Mouse (Mus musculus): Measurements from ENCODE around the gene Fubp1.
A peak's percentile ranks its signal among the peaks of the same experiment; 100 is the strongest.

Fubp1 gene

DNA sequence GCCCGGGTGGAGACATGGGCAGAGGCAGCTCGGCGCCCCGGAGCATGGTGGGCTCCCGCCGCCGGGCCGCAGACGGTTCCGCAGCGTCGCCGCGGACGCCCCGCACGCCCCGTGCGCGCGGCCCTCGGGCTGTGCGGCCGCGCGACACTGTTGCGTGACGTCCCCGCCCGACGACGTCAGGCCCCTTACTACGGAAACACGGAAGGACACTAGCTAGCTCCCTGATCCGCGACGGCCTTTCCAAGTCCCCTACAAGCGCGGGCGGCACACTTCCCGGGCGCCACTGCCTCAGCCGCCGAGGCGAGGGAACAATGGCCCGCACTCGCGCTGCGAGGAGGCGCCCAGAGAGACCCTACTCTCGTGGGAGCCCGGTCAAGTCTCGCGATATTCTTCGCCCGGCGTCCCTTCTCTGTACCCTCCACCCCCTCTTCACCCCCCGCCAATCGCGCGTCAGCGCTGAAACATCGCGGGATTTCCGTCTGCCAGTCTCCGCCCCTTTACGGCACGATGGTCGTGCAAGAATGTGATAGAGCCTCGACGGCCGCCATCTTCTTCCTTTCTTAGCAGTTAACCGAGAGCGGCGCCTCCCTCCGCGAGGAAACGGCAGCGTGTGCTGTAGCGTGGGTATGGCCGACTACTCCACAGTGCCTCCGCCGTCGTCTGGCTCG is at the start of gene Fubp1, which contains the start of gene Dnajb4:
TSS of gene Fubp1 (plus strand) at position 456 of the 668 bp plus-strand sequence.
TSS of gene Dnajb4 (minus strand) at position 336 of the 668 bp plus-strand sequence.
- DNase-seq, result peak; percentile 99

DNA sequence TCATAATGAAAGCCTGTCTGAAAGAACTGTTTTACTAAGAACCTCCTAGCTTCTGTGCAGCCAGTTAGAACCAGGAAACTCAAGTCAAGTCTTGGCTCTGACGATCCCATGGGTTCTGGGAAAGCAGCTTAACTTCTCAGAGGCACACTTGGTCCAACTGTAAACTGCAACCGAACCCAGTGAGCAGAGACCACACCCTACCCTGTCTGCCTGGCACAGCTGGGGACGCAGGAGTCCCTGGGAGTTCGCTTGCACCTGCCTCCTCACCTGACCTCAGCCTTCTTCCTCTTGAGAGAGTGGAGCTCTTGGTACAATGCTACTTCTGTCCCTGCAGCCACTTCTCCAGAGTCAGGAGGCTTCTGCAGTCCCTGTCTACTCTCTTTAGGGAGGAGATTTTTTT is 49.6 kb upstream of the Fubp1 start:
- DNase-seq, result no peak

DNA sequence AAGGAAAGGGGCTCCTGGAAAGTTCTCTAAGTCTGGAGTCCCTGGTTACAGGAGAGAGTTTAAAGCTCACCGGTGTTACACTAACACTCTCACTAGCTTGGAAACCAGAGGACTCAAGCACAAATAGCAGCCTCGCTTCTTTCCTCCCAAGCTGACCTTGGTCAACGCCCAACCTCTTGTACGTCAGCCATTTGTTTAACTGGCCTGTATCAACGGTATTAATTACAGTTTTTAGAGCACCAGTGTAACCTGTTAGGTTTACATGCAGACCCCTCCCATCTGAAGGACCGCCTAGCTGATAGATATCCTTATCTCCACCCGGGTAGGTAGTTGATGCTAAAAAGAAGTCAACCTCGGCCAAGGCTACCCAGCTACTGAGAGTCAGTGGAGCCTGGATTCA is 46.9 kb upstream of the Fubp1 start:
- DNase-seq, result no peak

DNA sequence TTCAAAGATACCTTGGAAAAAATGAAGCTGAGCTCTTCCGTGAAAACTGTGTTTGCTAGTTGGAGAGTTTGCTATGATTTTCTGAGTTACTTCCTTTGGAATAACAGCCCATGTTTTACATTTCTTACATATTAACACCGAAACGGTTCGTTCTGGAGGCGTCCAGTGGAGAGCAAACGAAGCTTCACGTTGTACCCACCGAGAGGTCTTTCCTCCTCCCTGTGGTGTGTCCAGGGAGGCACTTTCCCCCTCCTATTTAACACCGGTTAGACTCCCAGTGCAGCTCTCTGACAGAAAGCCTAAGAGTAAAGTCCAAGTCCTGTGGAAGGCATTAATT is 45.2 kb upstream of the Fubp1 start:
- DNase-seq, result no peak

DNA sequence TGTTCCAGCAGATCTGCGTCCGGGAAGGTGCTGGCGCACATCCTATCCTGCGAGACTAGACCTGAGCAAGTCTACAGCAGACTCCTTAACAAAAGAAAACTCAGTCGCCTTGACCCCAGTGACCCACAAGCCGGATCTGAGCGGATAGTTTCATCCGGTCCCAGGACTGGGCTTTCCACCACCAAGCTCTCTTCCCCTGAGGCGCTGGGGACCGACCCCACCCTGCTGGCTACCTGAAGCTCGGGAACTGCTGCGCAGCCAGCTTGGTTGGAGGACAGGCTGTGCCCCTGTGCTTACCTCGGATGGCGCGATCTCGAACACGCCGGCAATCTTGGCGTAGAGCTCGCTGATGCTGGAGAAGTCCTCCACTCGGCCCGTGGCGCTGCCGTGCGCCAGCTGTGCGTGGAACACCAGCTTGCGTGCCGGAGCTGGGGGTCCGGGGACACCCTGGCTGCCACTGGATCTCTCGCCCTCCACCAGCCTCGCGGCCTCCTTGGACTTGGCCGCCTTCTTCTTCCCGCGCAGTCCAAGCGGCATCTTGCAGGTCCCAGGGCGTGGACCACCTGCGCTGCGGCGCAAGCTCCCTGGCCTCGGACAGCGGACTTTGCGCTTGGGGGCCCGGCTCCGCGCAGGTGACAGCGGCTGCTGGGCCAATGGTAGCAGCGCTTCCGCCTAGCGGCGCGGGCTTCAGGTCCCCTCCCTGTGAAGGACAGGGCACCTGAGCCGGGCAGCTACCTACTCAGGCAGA is 44.7 kb upstream of the Fubp1 start:
- DNase-seq, result peak; percentile 82

DNA sequence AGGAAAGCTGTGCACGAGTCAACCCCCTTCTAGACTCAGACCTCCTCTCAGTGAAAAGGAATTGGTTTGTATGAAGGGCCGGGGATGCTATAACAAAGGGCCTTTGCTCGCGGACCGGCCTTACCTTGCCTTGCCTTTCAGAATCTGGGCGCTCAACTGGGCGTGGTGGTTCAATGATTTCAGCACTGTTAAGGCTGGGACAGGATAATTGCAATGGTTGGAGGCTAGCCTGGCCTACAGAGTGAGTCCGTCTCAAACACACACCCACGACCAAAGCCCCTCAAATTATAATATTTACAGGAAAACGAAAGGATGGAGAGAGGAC is 44.2 kb upstream of the Fubp1 start, which contains the start of gene Gipc2:
TSS of gene Gipc2 (minus strand) at position 132 of the 325 bp plus-strand sequence.
- DNase-seq, result no peak

DNA sequence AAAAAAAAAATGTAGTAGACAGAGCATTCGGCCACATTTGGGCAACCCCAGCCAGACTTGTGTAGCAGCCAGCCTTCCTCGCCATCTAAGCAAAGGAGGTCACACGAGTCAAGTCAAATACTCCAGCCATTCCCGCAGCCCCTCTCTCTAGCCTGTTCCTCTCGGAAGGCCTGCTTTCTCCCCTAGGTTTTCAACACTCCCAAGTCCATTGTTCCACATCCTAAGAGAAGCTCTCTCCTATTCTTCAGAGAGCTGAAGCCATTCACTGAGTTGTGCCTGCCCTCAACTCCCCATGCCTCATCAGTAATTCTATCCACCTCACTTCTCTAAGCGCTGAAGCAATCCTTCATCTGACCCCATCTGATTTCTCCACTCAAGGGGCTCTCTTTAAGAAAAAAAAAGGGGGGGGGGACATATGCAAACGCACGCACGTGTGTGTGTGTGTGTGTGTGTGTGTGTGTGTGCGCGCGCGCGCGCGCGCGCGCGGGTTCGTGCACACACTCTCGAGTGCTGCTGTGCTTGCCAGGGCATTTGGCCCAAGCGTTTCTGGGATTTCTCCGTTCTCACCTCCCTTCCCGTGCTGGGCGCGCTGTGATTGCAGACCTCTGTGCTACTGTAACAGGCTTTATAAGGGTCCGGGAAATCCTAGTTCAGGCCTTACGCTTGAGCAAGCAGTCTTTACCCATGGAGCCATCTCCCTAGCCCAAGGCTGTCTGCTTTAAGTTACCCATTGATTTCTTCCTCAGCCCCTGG is 43.3 kb upstream of the Fubp1 start:
- DNase-seq, result no peak

DNA sequence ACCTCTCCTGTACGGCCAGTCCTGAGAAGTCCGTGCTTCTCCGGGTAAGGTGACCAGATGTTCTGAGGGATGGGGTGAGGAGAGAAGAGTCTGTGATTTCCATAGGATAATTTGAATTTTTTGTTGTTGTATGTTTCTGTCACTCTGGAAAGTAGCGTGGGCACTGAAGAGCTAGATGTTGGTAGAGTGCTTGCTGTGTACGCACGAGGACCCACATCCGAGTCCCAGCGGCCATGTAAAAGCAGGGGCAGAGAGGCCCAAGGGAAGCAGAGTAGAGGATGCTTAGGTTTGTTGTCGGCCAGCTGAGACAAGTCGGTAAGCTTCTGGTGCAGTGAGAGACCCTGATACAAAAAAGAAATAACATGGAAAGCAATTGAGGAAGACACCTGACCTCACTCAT is 42.2 kb upstream of the Fubp1 start:
- no peak for DNase-seq

DNA sequence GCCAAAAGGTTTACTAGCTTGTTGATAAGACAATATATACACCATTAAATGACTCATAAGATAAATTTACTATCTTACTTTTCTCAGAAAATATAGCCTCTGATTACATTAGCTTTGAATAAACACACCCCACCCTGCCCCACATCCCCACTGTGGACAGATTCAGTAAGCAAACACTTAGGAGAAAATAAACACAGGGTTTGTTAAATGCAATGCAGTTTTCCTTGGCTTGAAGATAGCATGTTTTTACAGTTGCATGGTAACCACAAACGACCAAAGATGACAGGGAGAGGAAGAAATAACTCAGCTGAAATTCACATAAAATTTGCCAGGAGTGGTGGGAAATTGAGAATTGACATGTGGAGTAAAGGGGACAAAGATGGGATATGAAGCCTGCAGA is 39.8 kb upstream of the Fubp1 start:
- no peak for DNase-seq

DNA sequence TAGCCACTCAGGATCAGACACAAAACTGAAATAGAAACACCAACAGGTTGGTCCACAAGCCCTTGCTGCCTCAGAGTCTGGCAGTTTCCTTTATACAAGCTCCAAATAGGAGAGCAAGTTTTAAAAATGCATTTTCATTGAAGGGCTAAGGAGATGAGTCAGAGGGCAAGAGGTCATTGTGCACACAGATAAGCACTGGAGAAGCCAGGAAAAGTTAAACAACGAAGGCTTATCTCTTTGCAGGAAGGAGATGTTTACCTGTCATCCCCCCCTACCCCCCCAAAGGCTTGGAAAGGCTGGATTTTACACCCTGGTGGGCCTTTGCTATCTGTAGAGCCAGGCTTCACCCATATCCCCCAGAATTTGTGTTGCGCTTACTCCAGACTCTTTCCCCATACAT is 39.0 kb upstream of the Fubp1 start:
- no peak for DNase-seq

DNA sequence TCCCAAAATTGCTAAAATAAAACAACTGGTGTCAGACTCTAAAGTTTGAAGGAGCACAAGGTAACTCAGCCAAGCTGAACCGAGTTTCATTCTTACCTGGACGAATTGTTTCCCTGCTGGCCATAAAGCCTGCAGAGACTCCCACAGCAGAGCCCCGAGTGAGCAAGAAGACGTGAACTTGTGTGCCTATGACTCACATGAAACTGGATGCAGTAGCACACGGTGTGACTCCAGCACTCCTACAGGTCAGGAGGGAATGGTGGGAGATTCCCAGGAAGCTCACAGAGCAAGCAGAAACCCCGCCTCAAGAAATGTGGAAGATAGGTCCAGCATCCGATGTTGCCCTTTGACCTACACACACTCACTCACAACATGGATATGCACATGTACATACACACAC is 38.4 kb upstream of the Fubp1 start:
- no peak for DNase-seq

DNA sequence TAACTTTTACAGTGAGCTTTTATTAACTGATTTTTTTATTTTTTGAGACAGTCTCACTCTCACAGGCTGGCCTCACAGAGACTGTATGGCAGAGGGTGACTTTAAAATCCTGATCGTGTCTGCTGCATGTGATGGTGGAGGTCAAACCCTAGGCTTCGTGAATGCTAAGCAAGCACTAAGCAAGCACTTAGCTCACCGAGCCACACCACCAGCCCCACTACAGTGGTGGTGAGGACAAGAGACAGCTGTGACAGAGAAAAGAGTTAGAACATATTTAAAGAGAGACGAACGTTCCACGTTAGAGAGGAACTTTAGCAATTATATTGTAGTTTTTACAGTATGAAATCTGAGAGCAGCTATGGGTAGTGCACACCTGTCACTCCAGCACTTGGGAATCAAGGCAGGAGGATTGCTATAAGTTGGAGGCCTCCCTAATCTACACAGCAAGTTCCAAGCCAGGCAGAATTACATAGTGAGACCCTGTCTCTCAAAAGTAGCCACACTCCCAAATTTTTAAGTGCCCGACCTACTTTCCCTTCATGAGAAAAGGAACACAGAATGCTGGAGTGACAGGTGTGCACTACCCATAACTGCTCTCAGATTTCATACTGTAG is 37.8 kb upstream of the Fubp1 start:
- DNase-seq, result no peak

DNA sequence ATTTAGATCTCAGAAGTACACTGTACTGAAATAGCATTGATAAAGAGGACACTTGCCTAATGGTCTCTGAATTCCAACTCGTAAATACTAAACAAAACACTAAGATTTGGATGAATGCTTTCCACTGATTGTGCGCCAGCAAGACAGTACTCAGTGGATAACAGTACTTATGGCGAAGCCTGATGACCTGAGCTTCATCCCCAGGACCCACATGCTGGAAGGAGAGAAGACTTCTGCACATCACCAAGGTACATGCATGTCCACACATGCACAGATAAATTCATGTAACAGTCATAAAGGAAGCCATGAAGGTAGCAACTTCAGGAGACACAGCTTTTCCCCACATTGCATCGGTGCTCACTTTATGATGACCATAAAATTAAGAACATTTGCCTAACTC is 31.4 kb upstream of the Fubp1 start:
- no peak for DNase-seq

DNA sequence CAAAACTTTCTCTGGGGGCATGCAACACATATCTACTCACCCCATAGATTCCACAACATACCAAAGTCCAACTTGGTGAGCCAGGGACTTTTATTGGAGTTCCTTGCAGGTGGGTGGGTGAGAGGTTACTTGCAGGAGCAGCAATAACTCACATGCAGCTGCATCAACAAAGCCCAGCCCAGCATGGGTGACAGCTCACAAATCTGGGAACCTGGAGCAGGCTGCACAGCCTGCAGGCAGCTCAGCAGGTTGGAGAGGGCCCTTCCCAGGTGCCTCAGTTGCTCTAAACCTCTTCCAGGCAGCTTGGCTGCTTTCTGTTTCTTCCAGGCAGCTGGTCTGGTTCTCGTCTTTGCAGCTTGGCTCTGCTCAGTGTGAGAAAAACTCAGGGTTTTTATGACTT is 30.9 kb upstream of the Fubp1 start:
- no peak for DNase-seq

DNA sequence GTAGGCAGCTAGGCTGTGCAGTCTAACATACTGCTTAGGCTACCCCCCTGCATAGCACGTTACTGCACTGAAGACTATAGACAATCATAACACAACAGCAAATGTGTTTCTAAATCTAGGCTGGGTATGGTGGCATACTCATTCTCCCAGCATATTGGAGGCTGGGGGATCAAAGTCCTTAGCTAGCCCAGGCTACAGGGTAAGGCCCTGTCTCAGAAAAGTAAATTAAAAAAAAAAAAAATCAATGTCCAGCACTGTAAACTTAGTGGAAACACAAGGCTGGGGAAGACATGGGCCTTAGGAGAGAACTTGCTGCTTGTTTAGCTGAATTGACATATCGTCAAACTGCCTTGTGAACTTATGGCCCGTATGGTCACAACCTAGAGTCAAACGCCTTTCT is 29.6 kb upstream of the Fubp1 start:
- DNase-seq, result no peak

DNA sequence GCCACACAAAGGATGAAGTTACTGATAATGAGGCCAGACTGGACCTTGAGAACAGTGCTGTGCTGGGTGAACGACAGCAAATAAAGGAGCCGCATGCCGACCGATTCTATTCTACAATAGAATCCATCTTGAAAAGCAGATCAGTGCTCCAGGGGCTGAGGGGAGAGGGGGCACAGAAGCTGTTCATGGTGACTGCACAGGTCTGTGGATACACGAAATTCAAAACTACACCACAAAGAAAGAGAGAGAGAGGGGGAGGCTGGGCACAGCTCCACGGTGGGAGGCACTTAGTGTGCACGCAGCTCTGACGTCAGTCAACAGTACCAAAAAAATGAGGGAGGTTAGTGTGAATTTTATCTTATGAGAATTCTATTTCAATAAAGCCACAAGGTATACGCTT is 26.7 kb upstream of the Fubp1 start:
- DNase-seq, result no peak

DNA sequence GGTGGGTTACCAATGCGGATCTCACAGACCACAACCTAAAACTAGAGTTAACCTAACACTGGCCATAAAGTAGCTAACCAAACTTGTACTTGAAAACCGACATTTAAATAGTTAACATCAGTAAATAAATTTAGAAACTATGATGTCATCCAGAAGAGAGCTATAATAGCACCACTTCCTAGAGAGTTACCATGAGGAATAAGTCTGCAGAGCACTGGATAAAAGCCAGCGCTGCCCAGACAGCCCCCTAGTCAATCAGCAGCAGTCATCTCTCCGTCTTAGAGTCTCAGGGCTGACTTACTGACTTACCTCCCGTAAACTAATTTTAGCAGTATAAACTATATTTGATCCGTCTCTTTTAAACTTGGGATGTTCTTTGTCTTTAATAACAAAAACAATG is 24.1 kb upstream of the Fubp1 start:
- no peak for DNase-seq

DNA sequence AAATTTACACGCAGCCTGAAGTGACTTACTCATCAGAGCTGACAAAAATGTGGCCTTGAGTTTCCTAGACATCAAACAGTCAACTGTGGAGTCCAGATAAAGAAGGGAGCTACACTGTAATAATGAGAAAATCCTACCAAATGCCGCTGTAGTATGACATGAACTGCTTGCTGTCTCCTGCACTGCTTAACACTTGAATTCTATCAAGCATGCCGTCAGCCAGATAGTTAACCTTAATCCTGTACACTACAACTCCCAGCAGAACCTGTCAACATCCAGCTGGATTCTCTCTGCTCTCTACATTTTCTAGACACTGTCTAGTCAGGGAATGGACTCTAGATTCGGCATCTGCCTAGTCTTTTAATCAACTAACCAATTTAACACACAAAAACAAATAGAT is 20.9 kb upstream of the Fubp1 start:
- no peak for DNase-seq

DNA sequence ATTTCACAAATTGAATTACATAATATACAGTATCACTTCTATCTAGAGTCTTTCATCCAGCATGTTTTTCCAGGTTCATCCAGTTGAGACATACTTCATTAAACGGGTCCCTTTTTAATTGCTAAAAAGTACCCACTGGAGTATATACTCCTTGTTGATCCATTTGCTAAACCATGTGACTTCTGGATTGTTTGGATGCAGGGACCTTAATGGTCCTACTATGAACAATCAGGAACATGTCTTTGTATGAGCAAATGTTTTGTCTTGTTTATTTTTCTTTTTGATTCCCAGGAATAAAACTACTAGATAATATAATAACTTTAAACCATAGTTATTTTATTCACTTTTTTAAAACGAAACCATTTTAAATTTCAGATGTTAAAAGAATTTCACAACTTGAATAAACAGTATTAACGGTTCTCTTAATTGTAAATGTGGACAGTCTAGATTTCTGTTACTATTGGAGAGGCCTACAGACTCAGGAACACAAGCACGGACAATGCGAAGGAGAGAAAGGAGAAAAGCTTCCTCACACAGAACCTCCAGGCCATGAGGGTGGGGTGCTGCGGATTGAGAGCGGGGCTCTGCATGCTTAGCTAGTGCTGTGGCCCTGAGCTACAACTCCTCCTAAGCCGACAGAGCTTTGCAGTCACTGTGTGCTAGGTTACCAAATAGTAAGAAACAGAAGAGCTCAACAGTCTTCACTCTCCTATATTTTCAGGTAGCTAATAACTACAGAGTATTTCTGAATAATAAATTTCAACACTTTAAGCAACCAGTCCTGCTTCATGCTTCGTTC is 19.3 kb upstream of the Fubp1 start:
- no peak for DNase-seq

DNA sequence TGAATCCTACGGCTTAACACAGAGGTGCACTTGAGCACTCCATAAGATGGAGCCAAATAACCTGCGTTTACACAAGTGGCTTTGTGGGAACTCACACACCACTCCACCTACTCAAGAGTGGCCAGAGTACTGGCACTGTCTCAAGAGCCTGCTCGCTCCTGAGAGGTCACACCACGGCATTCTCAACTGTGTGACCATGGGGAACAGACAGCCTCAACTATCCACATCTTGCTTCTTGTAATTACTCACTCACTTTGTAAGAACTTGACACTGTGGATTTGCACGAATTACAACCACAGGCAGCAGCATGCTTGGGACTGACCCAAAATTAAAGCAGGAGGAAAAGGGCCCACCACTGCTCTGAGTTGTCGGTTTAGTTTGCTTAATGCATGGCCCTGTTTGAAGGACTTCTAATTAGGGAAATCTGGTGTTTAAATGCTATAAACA is 18.4 kb upstream of the Fubp1 start:
- DNase-seq, result peak; percentile 62

DNA sequence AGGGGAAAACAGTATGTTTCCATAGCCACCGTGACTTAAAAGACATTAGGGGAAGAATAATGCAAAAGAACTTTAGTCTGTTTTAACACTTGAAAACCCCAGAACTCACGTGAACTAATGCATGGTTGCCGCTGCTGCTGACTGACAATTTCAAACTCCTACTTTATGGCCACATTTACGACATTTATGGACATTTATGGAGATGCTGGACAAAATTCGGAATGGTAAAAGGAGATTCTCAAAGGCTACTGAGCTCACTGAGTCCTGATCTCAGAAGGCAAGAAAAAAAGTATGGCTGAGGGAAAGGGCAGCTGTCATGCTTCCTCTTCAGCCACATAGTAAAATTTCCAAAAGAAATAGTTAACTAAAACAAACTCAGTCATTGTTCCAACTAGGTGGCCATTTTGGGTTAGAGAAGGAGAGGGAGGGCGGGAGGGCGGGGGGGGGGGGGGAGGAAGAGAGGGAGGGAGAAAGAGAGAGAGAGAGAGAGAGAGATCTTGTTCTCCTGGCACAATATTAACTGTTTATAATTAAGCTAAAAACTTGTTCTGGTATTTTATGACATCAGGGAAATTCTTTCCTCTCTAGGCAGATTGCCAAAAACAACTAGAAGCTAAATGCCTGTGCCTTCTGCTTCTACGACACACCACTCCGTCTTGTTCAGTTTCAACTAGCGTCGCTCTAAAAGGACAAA is 17.8 kb upstream of the Fubp1 start:
- DNase-seq, result no peak

DNA sequence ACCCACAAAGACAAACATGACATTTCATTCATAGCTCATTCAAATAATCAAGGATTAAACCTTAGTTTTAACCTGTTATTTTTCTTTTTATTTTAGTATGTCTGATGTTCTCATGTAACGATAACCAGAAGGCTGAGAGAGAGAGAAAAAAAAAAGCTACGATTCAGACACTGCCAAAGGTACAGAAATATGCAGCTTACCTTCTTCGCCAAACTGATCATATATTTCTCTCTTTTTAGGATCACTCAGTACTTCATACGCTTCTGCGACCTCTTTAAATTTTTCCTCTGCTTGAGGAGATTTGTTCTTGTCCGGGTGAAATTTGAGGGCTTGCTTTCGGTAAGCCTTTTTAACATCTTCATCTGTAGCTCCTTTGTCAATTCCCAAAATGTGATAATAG is 17.0 kb upstream of the Fubp1 start:
- DNase-seq, result no peak

Measured in kidney, adult 11 months (tissue).